Comparison of ENCODE assay signal across 45 mouse cellular contexts in genomic region chr6:141614017-141614416, GRCm38 (mm10). TPM values are rescaled to one million over a fixed set of nuclear protein-coding genes. Genes with fewer than 3 reads are reported as not detected.
"Had no signal": no experiment of that assay in that cellular context is flagged by ENCODE, and none has a peak within 500 bp of the region (broad histone marks: within the 10 kb centered on the region; RNA-seq: fewer than 3 reads in every experiment).

No protein-coding gene starts in this region.

- H3K36me3 ChIP-seq: heart, embryonic 10.5 days; heart, embryonic 12.5 days; heart, embryonic 13.5 days; heart, embryonic 15.5 days; hindbrain, embryonic 10.5 days; hindbrain, embryonic 12.5 days; hindbrain, embryonic 13.5 days; hindbrain, embryonic 15.5 days; intestine, embryonic 15.5 days; kidney, embryonic 15.5 days had no signal

- H3K9ac ChIP-seq: heart, embryonic 12.5 days; heart, embryonic 13.5 days; heart, embryonic 15.5 days; hindbrain, embryonic 12.5 days; hindbrain, embryonic 13.5 days; hindbrain, embryonic 14.5 days; hindbrain, embryonic 15.5 days; intestine, embryonic 15.5 days; kidney, embryonic 15.5 days had no signal

- H3K27ac ChIP-seq: heart, embryonic 10.5 days; heart, embryonic 13.5 days; heart, embryonic 15.5 days; hindbrain, embryonic 10.5 days; hindbrain, embryonic 12.5 days; hindbrain, embryonic 13.5 days; hindbrain, embryonic 14.5 days; hindbrain, embryonic 15.5 days; hindbrain, postnatal 0 days; intestine, embryonic 15.5 days; kidney, embryonic 15.5 days; kidney, postnatal 0 days; layer of hippocampus, adult 2 months had no signal

- H3K9me3 ChIP-seq: heart, embryonic 10.5 days; heart, embryonic 12.5 days; heart, embryonic 13.5 days; heart, embryonic 15.5 days; hindbrain, embryonic 10.5 days; hindbrain, embryonic 12.5 days; hindbrain, embryonic 13.5 days; hindbrain, embryonic 15.5 days; intestine, embryonic 15.5 days; kidney, embryonic 15.5 days had no signal

- H3K27me3 ChIP-seq: heart, embryonic 12.5 days; heart, embryonic 13.5 days; heart, embryonic 15.5 days; hindbrain, embryonic 12.5 days; hindbrain, embryonic 13.5 days; hindbrain, embryonic 15.5 days; intestine, embryonic 15.5 days; kidney, embryonic 15.5 days had no signal

- ATAC-seq: hindbrain, embryonic 16.5 days; hindbrain, postnatal 0 days; inflammation-experienced regulatory T-cells, adult 6 months; intestine, embryonic 15.5 days; intestine, embryonic 16.5 days; intestine, postnatal 0 days had no signal

- DNase-seq: heart, postnatal 10 days; heart, postnatal 14 days; heart, postnatal 36 days; heart, postnatal 4 days; kidney, adult 11 months; kidney, adult 18-20 months; kidney, adult 2 months; kidney, adult 8-10 months; kidney, adult 9 months; kidney, postnatal 10 days; kidney, postnatal 14 days; kidney, postnatal 25 days; kidney, postnatal 36 days; kidney, postnatal 4 days; layer of hippocampus, adult 9-11 months; layer of hippocampus, postnatal 36 days had no signal

- H3K4me2 ChIP-seq: heart, embryonic 11.5 days; heart, embryonic 12.5 days; heart, embryonic 13.5 days; heart, embryonic 15.5 days; hindbrain, embryonic 12.5 days; hindbrain, embryonic 13.5 days; hindbrain, embryonic 14.5 days; hindbrain, embryonic 15.5 days; intestine, embryonic 15.5 days; kidney, embryonic 15.5 days had no signal

- H3K4me1 ChIP-seq: heart, embryonic 10.5 days; heart, embryonic 12.5 days; heart, embryonic 13.5 days; heart, embryonic 15.5 days; hindbrain, embryonic 10.5 days; hindbrain, embryonic 12.5 days; hindbrain, embryonic 13.5 days; hindbrain, embryonic 15.5 days; intestine, embryonic 15.5 days; kidney, embryonic 15.5 days had no signal

- H3K4me3 ChIP-seq: heart, embryonic 10.5 days; heart, embryonic 12.5 days; heart, embryonic 13.5 days; heart, embryonic 15.5 days; hindbrain, embryonic 10.5 days; hindbrain, embryonic 12.5 days; hindbrain, embryonic 13.5 days; hindbrain, embryonic 15.5 days; intestine, embryonic 15.5 days; kidney, embryonic 15.5 days; layer of hippocampus, adult 2 months had no signal

RNA-seq across cellular contexts. Expression of gene Slco1b2, which starts 15.3 kb away (rescaled TPM):
- total RNA-seq: heart, postnatal 10 days; heart, postnatal 25 days; heart, postnatal 36 days; heart, postnatal 4 days; hematopoietic stem cell, adult 5-6 weeks; hindbrain, postnatal 0 days; layer of hippocampus, adult 18-20 months; layer of hippocampus, postnatal 10 days had no signal
- polyA plus RNA-seq: heart, embryonic 10.5 days; heart, embryonic 11.5 days; heart, embryonic 12.5 days; heart, embryonic 13.5 days; heart, embryonic 14.5 days; heart, embryonic 15.5 days; hindbrain, embryonic 10.5 days; hindbrain, embryonic 11.5 days; hindbrain, embryonic 12.5 days; hindbrain, embryonic 13.5 days; hindbrain, embryonic 14.5 days; hindbrain, embryonic 15.5 days; hindbrain, embryonic 16.5 days; hindbrain, postnatal 0 days; inflammation-experienced regulatory T-cells, adult 6 months; intestine, embryonic 14.5 days; intestine, embryonic 15.5 days; kidney, embryonic 14.5 days; kidney, embryonic 16.5 days; large intestine, adult 2 months had no signal
